Mouse (Mus musculus) heart, postnatal 0 days (tissue): ENCODE measurements around the gene Larp1. TPM values are rescaled to one million over a fixed set of nuclear protein-coding genes. Genes with fewer than 3 reads are reported as not detected.
A peak's percentile ranks its signal among the peaks of the same experiment; 100 is the strongest.

Experiments
- ATAC-seq: fragments of 200-750 bp; cut with Nextera tagmentation; 2 replicates; pipeline ENCODE4 v1.8.0; 2017; ENCODE audit warnings: low read depth, moderate number of reproducible peaks, moderate library complexity; ENCODE audit not compliant: insufficient read depth
- DNase-seq: peaks from one replicate; pipeline ENCODE4 v3.0.0-alpha.2; 2016; ENCODE audit warnings: low spot score
- H3K27ac ChIP-seq: fragments of 300-500 bp; sonication (generic); 2 replicates; pipeline ENCODE4 v1.5.1; 2014; ENCODE audit warnings: low read depth, mild to moderate bottlenecking
- H3K27me3 ChIP-seq: fragments of 300-500 bp; sonication (generic); 2 replicates; pipeline ENCODE4 v1.6.1; 2014; ENCODE audit warnings: low read length, mixed read lengths; ENCODE audit not compliant: control insufficient read depth, insufficient read depth
- H3K36me3 ChIP-seq: fragments of 300-500 bp; sonication (generic); replicated peaks from 2 replicates; pipeline ENCODE4 v1.6.1; 2014; ENCODE audit warnings: low read length, mixed read lengths; ENCODE audit not compliant: control insufficient read depth, insufficient read depth
- H3K4me1 ChIP-seq: fragments of 300-500 bp; sonication (generic); 2 replicates; pipeline ENCODE4 v1.6.1; 2014; ENCODE audit warnings: antibody characterized with exemption; ENCODE audit not compliant: control insufficient read depth, insufficient read depth
- H3K4me2 ChIP-seq: fragments of 300-500 bp; sonication (generic); 2 replicates; pipeline ENCODE4 v1.6.1; 2014; ENCODE audit warnings: low read depth, mild to moderate bottlenecking, low read length, moderate library complexity
- H3K4me3 ChIP-seq: fragments of 300-500 bp; sonication (generic); 2 replicates; pipeline ENCODE4 v1.5.1; 2014; ENCODE audit warnings: low read depth, low read length
- H3K9ac ChIP-seq: fragments of 300-500 bp; sonication (generic); replicated peaks from 2 replicates; pipeline ENCODE4 v1.6.1; 2014; ENCODE audit warnings: low read depth, low read length, mixed read lengths
- H3K9me3 ChIP-seq: fragments of 300-500 bp; sonication (generic); replicated peaks from 2 replicates; pipeline ENCODE4 v1.6.1; 2016; ENCODE audit warnings: low read length; ENCODE audit not compliant: control insufficient read depth
- CTCF ChIP-seq: IDR thresholded peaks from 2 replicates; pipeline ENCODE4 v1.5.1; 2016; ENCODE audit warnings: antibody characterized with exemption, control low read depth, low read depth
- EP300 ChIP-seq: IDR thresholded peaks from 2 replicates; pipeline ENCODE4 v1.6.1; 2016; ENCODE audit warnings: antibody characterized with exemption, low read depth
- WGBS: fragments of 180-500 bp; shearing (Covaris S2); extraction: QIAGEN DNeasy Blood & Tissue Kit; methylation state at CpG from one replicate; pipeline ENCODE4 v1.1.7; 2014; 5-methylcytosine and 5-hydroxymethylcytosine counted together
- polyA plus RNA-seq: library from polyadenylated mRNA; unstranded; fragments of >200 nt; fragmentation: Nextera tagmentation; extraction: Ambion mirVana; gene quantifications from 2 replicates; pipeline ENCODE4 v1.2.1, GENCODE M21; 2015
- total RNA-seq: library from RNA; depleted of rRNA; stranded (reverse); fragments of >200 nt; gene quantifications from 2 replicates; pipeline ENCODE4 v1.2.3, GENCODE M21; 2014; ENCODE audit warnings: low replicate concordance

The Larp1 gene
- total and polyA plus RNA-seq, 2 experiments from 2014 or later: 8.3 to 18.2 TPM

GRCm38 (mm10) chr11:58021618-58022017 is 12.8 kb downstream of the Larp1 start:
- no peaks in the 10 kb centered on the region for H3K9me3 ChIP-seq
- H3K4me2 ChIP-seq: no peak overlapping the region
- no peak overlapping the region for H3K9ac ChIP-seq
- TF ChIP-seq CTCF: no peak
- no peak for TF ChIP-seq EP300
- peaks cover 65% of the 10 kb centered on the region for H3K4me1 ChIP-seq
- 7% methylated on average over 2 of the region's 2 CpGs for WGBS
- H3K36me3 ChIP-seq: no peaks in the 10 kb centered on the region
- no peak for DNase-seq
- H3K27ac ChIP-seq: peak overlapping the region; percentile 68
- ATAC-seq: no peak
- H3K4me3 ChIP-seq: no peak overlapping the region
- H3K27me3 ChIP-seq: no peaks in the 10 kb centered on the region

GRCm38 (mm10) chr11:58024271-58024670 is 15.4 kb downstream of the Larp1 start:
- no peak for DNase-seq
- no peak overlapping the region for H3K9ac ChIP-seq
- TF ChIP-seq EP300 (no peak), CTCF (no peak)
- WGBS: 68% methylated on average over 1 of the region's 1 CpGs
- H3K9me3 ChIP-seq: no peaks in the 10 kb centered on the region
- no peak overlapping the region for H3K4me3 ChIP-seq
- H3K4me1 ChIP-seq: peaks cover 42% of the 10 kb centered on the region
- H3K27me3 ChIP-seq: no peaks in the 10 kb centered on the region
- H3K27ac ChIP-seq: no peak overlapping the region
- ATAC-seq: no peak
- H3K4me2 ChIP-seq: no peak overlapping the region
- H3K36me3 ChIP-seq: no peaks in the 10 kb centered on the region

GRCm38 (mm10) chr11:58024671-58025070 is 15.8 kb downstream of the Larp1 start:
- no peak overlapping the region for H3K4me2 ChIP-seq
- H3K27ac ChIP-seq: no peak overlapping the region
- H3K4me3 ChIP-seq: no peak overlapping the region
- H3K9me3 ChIP-seq: no peaks in the 10 kb centered on the region
- H3K4me1 ChIP-seq: peaks cover 38% of the 10 kb centered on the region
- WGBS: 23% methylated on average over 2 of the region's 2 CpGs
- H3K36me3 ChIP-seq: no peaks in the 10 kb centered on the region
- ATAC-seq (no peak), DNase-seq (no peak)
- H3K9ac ChIP-seq: no peak overlapping the region
- no peaks in the 10 kb centered on the region for H3K27me3 ChIP-seq
- no peak for TF ChIP-seq CTCF
- TF ChIP-seq EP300: no peak

- H3K4me2 ChIP-seq: no peak overlapping the region
- no peaks in the 10 kb centered on the region for H3K27me3 ChIP-seq
- TF ChIP-seq EP300 (no peak), CTCF (no peak)
- 72% methylated on average over 4 of the region's 4 CpGs for WGBS
- H3K9me3 ChIP-seq: no peaks in the 10 kb centered on the region
- ATAC-seq (no peak), DNase-seq (no peak)
- H3K4me1 ChIP-seq: peaks cover 28% of the 10 kb centered on the region
- H3K9ac ChIP-seq: no peak overlapping the region
- no peak overlapping the region for H3K27ac ChIP-seq
- H3K36me3 ChIP-seq: no peaks in the 10 kb centered on the region
- H3K4me3 ChIP-seq: no peak overlapping the region
These were observed 17.0 kb downstream of the Larp1 start for GRCm38 (mm10) chr11:58025881-58026280.

GRCm38 (mm10) chr11:58026337-58026736 is 17.5 kb downstream of the Larp1 start:
- TF ChIP-seq CTCF (no peak), EP300 (no peak)
- 63% methylated on average over 3 of the region's 3 CpGs for whole genome bisulfite sequencing
- H3K27ac ChIP-seq: no peak overlapping the region
- H3K9me3 ChIP-seq: no peaks in the 10 kb centered on the region
- DNase-seq: no peak
- peaks cover 24% of the 10 kb centered on the region for H3K4me1 ChIP-seq
- H3K4me2 ChIP-seq: no peak overlapping the region
- no peak for ATAC-seq
- H3K27me3 ChIP-seq: no peaks in the 10 kb centered on the region
- H3K9ac ChIP-seq: no peak overlapping the region
- no peaks in the 10 kb centered on the region for H3K36me3 ChIP-seq
- H3K4me3 ChIP-seq: no peak overlapping the region

GRCm38 (mm10) chr11:58026860-58027259 is 18.0 kb downstream of the Larp1 start:
- H3K27ac ChIP-seq: no peak overlapping the region
- WGBS: 66% methylated on average over 1 of the region's 1 CpGs

More at GRCm38 (mm10) chr11:58026860-58027259, 18.0 kb downstream of the Larp1 start:
- Histone ChIP-seq H3K4me3 (no peak overlapping the region), H3K27me3 (no peaks in the 10 kb centered on the region), H3K9ac (no peak overlapping the region), H3K4me2 (no peak overlapping the region), H3K4me1 (peaks cover 24% of the 10 kb centered on the region), H3K9me3 (no peaks in the 10 kb centered on the region), H3K36me3 (no peaks in the 10 kb centered on the region)
- TF ChIP-seq EP300 (no peak), CTCF (no peak)
- DNase-seq: no peak
- ATAC-seq: no peak
